Mouse (Mus musculus) layer of hippocampus, postnatal 25 days (tissue): Measurements from ENCODE around the gene Pmm2. TPM values are rescaled to one million over a fixed set of nuclear protein-coding genes. Genes with fewer than 3 reads are reported as not detected.

Source experiments
- DNase-seq, 2 experiments: peaks; one replicate each; pipeline ENCODE4 v3.0.0; 2022; ENCODE audit warnings: mixed read lengths in 2 of 2, low spot score in 1 of 2; ENCODE audit errors: extremely low spot score in 1 of 2
- total RNA-seq, 2 experiments: library from RNA; stranded (reverse); gene quantifications; 2 replicates each; pipeline ENCODE4 v1.2.3; 2021

Gene Pmm2
- total RNA-seq, 2 experiments from 2014 or later: 27.1 to 35.4 TPM

DNA sequence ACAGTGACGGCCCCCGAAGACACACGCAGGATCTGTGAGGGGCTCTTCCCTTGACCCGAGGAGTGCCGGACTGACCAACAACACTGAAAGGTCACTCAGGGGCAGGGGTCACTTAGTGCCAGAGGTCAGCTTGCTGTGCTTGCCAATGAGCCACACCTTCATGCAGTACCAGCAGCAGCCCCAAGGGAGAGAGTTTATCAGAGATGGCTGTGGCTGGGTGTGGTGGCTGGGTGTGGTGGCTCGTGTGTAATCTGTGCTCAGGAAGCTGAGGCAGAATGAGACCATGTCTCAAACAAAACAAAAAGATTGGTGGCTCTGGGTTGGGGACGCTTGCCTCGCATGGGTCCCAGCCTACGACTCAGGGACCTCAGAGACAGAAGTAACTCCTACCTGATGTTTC is 18.1 kb downstream of the Pmm2 start:
- DNase-seq: no peak

GRCm38 (mm10) chr16:8656256-8656655 is 18.8 kb downstream of the Pmm2 start:
- no peak for DNase-seq

- no peak for DNase-seq
Measured at GRCm38 (mm10) chr16:8658349-8658748, 20.9 kb downstream of the Pmm2 start.

DNA sequence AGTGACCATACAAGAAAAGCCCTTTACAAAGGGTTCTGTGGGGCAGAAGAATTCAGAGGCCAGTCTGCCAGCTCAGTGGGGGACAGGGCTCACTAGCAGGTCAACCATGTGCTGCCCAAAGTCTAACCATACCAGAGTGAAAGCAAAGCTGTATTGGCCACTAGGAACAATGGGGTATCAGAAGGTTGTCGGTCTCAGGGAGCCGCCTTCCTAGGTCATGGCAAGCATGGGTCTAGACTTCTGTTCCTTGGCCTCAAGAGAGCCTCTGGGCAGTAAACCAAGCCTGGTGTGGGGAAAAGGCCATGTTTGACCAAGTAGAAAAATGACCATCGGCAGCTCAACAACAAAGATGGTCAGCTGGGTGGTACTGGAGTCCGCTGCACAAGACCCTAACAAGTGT is 21.3 kb downstream of the Pmm2 start:
- no peak for DNase-seq

DNA sequence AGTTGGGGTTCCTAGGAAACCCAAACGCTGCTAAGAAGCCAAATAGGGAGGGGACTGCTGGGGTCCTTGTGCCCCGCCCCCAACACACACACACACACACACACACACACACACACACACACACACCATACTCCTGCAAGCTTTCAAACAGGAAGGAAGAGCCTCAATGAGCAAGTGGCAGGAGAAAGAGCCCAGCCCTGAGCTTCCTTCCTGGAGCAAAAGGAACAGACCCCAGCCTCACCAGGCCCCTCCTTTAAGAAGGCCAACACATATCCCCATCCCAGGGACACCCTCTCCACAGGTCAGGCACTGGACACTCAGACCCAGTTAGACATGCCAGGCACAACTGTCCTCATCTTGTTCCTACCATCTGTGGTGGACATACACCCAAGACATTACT is 25.5 kb downstream of the Pmm2 start:
- no peak for DNase-seq

- no peak for DNase-seq
Measured at GRCm38 (mm10) chr16:8663606-8664539, 26.4 kb downstream of the Pmm2 start.

DNA sequence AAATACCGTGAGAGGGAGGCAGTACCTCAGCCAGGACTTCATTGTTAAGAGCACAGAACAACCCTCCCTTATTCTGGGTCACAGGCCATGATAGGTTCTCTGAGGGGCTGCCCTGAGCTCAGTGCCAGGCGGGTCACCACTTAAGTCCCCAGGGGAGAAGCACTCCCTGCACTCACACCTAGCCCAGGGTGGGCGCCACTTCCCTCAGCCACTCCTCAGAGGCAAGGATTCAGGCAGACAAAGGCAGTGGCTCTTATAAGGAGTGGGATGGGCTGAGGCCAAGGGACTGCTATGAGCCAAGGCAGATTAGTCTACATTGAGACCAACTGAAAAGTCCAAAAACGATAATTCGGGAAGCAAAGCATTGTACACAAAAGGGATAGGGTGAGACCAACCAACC is 27.9 kb downstream of the Pmm2 start:
- no peak for DNase-seq

DNA sequence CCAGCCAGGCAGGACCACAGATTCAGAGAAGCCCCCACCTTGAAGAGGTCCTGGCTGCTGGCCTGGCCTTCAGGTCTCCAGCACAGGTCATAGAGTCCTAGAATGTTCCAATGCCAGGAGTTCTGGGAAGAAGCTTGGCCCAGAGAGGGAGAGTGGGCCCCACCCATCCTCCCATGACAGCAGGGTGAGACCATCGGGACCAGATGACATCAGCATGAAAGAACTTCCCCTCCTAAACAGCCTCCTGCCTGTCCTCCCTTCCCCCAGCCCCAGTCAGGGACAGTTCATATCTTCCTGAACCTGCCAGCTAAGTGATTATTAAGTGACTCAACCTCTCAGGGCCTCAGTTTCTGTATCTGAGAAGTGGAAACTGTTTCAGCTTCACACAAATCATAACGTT is 29.0 kb downstream of the Pmm2 start:
- no peak for DNase-seq

DNA sequence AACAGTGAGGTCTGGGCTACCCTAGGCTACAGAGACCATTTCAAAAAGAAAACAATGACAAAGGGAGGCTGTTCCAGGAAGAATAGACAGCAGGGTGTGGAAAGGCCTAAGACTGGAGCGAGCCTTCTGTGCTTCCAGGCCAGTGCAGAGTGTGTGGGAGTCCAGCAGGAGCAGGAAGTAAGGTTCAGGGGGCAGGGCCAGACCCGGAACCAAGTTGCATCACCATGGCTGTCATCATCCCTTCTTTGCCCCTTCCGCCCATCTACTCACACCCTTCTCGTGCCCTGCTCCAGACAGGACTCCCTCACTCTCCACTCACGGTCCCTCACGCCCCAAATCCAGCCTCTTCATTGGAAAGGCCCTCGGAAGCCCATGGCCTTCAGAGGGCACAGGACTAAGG is 29.8 kb downstream of the Pmm2 start:
- DNase-seq: no peak

GRCm38 (mm10) chr16:8667814-8668213 is 30.3 kb downstream of the Pmm2 start:
- no peak for DNase-seq

GRCm38 (mm10) chr16:8668386-8668785 is 30.9 kb downstream of the Pmm2 start:
- no peak for DNase-seq

DNA sequence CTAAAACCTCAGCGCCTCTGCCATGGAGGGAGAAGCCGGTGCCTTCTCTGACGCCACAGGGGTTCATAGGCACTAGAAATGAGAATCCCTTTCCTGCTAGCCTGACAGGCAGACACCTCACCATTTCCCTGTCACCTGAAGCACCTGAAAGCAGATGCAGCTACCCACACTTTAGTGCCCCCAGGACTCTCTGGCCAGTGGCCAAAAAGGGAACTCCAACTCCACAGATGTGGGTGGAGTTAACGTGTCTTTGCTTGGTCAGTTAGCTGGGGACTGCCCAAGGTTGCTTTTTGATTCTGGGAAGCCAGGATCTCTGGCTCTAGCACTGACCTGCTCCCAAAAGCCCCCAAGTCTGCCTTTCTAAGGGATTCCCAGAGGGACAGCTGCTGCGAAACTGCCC is 32.0 kb downstream of the Pmm2 start:
- DNase-seq: no peak

GRCm38 (mm10) chr16:8670041-8671035 is 32.9 kb downstream of the Pmm2 start:
- DNase-seq: no peak

- DNase-seq: peak; percentile 56 to 67
Measured at GRCm38 (mm10) chr16:8671551-8672349, 34.3 kb downstream of the Pmm2 start, which contains the start of gene Carhsp1. Gene Carhsp1 (minus strand): TSS chr16:8672155.

GRCm38 (mm10) chr16:8672350-8672687 is 34.8 kb downstream of the Pmm2 start:
- no peak for DNase-seq

DNA sequence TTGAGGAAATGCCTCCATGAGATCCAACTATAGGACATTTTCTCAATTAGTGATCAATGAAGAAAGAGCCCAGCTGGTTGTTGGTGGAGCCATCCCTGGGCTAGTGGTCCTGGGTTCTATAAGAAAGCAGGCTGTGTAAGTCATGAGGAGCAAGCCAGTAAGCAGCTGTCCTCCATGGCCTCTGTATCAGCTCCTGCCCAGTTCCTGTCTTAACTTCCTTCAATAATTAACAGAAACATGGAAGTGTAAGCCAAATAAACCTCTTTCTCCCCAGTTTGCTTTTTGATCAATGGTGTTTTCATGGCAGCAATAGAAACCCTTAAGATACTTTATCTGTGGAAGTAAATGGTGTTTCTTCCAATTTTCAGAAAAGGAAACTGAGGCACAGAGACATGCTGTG is 35.3 kb downstream of the Pmm2 start:
- DNase-seq: no peak

DNA sequence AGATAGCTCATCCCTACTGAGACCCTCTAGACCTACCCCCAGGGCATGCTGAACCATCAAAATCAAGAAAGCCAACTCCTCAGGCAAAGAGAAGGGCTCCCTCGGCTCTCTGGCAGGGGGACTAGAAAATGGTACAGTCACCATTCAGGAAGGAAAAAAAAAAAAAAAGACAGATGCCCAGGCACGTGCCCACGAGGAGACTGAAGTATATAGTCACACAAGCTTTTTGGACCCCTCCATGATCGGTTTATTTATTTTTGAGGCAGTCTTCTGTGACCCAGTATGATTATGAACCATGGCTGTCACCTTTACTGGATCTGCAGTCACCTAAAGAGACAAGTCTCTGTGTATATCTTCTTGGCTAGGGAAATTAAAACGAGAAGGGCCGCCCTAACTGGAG is 35.9 kb downstream of the Pmm2 start:
- DNase-seq: no peak

GRCm38 (mm10) chr16:8674165-8674564 is 36.7 kb downstream of the Pmm2 start:
- peak in 1 of 2 experiments; percentile 40 for DNase-seq

- no peak for DNase-seq
Measured at GRCm38 (mm10) chr16:8675559-8675958, 38.1 kb downstream of the Pmm2 start.

DNA sequence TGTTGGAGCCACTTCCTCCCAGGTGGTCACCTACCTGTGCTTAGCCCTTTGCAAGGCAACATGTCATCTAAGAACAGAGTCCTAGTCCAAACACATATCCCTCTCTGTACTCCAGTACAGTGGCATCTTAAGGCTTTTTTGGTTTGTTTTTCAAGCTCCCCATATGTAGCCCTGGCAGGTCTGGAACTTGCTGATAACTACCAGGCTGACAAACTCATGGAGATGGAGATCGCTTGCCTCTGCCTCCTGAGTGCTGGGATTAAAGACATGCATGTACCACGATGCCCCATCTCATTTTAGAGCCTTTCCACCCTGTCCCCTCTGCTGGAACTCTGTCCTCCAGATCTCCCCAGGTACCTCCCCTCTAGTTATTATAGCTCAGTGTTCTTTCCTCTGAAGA is 38.8 kb downstream of the Pmm2 start:
- DNase-seq: no peak
